Mouse (Mus musculus) left cerebral cortex, adult 11 months (tissue): ENCODE results near the gene Bglap.

Source experiments
- DNase-seq: peaks from one replicate; pipeline ENCODE4 v3.0.0; 2022; ENCODE audit warnings: low spot score

Bglap gene

DNA sequence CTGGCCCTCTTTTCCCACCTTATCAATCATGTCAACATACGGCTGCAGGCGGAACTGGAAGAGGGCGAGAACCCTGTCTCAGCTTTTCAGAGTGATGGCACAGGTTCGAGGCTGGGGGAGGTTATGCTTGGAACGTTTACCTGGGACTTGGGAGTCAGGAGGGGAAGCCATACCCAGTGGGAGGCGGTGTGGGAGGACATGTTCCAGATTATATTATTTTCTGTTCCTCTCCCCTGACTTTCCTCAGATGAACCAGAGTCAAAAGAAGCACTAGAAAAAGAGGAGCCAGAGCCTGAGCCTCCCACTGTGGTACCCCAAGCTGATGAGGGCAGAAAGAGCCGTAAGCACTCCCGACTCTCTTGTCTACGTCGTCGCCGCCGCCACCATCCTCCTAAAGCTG lies 33.5 kb downstream of the Bglap start:
- DNase-seq = no peak

DNA sequence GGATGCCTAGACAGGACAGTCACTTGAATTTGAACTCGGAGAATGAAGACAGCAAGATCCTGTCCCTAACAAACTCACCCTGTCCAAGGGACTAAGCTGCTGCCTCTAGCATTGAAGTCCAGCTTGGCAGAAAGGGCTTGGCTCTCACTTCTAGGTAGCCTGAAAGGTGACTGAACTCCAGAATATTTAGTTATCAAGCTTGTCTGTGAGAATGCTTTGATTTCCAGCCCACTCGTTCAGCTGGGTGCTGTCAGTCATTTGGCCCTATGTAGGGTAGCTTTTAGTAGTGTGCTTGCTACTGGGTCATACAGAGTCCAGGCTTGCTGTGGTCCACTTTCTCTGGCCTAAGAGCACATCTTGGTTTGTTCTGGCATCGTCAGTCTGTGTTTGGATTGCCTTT lies 45.3 kb downstream of the Bglap start:
- DNase-seq = no peak

DNA sequence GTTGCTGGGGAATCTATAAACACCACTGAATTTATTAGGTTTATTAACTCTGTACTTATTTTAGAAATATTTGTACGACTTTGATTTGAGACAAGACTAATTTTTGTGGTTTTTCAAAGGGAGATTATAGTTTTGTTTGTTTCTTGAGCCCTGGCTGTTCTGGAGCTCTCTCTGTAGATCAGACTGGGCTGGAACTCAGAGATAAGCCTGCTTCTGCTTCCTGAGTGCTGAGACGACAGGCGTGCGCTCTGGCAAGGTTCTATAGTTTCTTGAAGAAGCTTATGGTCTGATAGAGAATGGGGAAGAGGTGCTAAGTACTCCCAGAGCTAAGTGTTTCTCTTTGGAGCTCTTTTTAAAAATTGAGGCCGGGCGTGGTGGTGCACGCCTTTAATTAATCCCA lies 45.9 kb downstream of the Bglap start:
- DNase-seq = no peak

DNA sequence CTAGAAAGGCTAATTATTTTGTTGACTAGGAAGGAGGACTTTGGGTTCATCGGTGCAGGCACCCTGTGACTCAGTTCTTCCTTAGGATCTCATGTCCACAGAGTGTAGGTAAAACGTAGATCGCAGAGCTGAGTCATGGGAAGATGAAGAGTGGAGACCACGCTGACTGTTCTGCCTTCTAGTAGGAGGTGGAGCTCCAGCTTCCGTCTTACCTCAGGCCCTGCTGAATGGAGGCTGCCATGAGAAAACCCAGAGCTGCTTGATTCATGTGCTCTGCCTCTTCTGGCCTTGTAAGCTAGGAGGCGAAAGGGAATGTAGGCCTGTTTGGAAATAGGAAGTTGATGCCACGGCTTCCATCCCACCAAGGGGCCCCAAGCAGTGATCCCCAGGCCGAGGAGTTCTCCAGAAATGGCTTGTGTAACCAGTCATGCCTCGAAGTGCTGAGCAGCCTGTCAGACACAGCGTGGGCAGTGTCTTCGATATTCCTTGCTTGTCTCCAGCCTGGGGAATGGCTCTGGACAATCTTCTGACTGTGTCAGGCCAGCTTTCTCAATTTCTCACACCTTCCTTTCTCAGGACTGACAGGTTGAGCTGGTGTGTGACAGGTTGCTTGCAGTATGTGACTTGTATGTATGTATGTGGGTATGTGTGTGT lies 46.8 kb downstream of the Bglap start:
- no peak for DNase-seq

DNA sequence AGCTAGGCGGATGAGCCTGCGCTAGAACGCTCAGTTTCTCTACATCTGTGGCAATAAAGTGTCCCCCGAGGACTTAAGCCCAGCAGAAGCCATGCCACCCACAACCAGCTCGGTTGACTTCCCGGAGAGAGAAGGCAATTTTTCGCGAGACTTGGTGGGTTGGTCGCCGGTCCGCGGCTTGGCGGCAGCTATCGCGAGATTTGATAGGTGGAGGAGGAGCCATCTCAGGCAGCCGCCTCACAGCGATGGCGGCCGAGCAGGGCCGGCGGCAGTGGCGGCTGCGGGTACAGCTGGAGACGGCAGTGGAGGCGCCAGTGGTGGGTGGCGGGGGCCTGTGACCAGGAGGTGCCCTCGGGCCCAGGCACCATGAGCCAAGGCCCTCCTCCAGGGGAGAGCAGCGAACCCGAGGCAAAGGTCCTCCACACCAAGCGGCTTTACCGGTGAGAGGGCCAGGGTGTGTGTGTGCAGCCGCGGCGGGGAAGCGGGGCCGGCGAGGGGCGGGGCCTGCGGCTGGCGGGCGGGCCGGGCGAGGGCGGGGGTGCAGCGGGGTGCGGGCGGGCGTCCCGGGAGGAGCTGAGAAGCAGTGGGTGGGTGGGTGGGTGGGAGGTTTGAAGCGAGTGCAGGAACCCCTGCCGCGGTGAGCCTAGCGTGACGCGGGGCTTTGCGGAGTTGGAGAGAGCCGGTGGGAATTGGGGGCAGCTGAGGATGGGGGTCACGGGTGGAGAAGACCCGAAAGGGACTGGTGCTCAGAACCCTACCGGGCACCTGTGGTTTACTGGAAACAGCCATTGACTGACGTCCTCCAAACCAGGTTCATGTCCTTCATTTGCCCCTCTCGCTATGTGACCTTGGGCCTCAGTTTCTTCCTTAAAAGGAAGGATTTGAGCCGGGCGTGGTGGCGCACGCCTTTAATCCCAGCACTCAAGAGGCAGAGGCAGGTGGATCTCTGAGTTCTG lies 47.9 kb downstream of the Bglap start, which contains the start of the genes Tmem79 and Smg5:
Tmem79 (minus strand) TSS at position 91 of the 956 bp plus-strand sequence.
Smg5 (plus strand) TSS at position 203 of the 956 bp plus-strand sequence.
- DNase-seq = peak; percentile 93

DNA sequence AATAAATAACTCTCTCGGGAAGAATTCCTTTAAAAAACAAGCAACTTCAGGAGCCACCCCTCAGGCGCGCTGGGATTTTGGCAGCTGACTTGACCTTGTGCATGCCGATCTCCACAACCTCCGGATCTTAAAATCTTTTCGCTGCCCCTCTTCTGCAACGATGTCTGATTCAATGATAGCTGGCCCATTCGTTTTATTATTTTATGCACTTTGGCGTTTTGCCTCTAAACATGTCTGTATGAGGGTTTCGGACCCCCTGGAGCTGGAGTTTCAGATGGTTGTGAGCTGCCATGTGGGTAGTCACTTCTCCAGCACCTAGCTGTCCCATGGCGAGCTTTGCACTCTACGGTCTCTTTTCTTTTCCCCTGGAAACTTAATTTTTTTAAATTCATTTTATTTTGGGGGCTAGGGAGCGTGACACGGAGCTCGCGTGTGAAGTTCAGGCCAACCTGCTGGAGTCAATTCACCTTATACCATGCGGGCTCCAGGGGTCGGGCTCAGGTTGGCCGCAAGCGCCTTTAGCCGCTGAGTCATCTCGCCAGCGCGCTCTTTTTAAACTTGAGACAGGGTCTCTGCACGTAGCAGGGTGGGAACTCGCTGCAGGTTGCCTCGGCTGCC lies 48.7 kb downstream of the Bglap start:
- DNase-seq = no peak

DNA sequence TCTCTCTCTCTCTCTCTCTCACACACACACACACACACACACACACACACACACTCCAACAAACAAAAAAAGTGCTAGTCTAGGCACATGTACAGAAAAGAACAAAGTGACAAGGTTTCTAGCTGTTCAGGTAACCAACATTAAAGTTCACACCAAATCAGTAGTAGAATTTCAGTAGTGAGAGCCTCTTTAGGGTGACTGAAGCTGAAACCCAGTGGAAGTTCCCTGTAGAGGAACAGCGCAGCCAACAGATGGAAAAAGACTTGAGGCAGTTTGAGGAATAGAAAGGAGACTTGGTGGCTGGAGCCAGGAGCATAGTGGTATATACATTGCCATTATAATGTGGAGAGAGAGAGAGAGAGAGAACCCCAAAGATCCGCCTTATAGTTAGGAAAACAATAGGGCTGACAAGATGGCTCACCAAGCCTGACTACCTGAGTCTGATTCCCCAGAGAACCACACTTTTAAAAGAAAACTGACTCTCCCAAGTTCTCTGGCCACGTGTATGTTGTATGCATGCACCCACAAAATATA lies 49.3 kb downstream of the Bglap start:
- DNase-seq = no peak

DNA sequence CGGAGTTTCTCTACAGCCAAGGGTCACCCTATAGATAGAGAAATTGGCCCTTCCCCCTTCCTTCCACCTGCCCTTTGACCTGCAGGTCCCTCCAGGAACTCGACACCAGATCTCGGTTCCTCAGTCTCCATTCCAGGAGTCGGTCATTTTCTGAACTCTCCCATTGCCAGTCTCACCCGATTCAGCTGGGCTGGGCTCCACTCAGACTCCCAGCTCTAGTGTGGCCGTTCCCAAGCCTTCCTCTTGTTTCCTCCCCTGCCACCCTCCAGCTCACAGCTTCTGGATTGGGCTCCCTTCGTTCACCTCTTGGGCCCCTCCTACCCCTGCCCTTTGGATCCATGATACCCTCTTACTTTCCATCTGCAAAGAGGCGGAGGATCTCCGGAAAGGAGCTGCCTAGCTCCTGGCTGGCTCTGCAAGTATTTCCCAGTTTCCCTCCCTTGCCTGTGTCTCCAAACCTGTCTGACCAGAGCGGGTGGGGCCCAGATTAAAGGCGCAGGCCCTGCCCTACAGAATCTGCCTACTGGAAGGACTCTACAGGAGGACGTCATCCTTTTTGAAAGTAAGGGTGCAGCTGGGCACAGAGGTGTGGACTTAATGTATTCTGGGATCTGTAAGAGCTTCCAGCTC lies 50.1 kb downstream of the Bglap start:
- no peak for DNase-seq
